Mouse (Mus musculus) thymus, adult 2 months (tissue): ENCODE measurements at regions not wholly inside any gene's neighbourhood (a gene's known extent, or its start where the extent isn't known, plus 50 kb on each side); places are given as distances from the start of the nearest gene placed in this dataset.

ENCODE experiments used
- DNase-seq: peaks from one replicate; pipeline ENCODE4 v3.0.0; 2021
- H3K27ac ChIP-seq: fragments of 200-500 bp; 2 replicates; pipeline ENCODE4 v1.5.1; 2012; ENCODE audit warnings: low read length, control low read depth; ENCODE audit not compliant: control insufficient read depth, insufficient read depth
- H3K27me3 ChIP-seq: fragments of 200-500 bp; 2 replicates; pipeline ENCODE4 v1.6.1; 2012; ENCODE audit warnings: mild to moderate bottlenecking, low read length, moderate library complexity, mixed read lengths; ENCODE audit not compliant: control insufficient read depth, insufficient read depth
- H3K36me3 ChIP-seq: fragments of 200-500 bp; 2 replicates; pipeline ENCODE4 v1.6.1; 2012; ENCODE audit warnings: mild to moderate bottlenecking, low read length, moderate library complexity; ENCODE audit not compliant: control insufficient read depth, insufficient read depth
- H3K4me1 ChIP-seq: fragments of 200-500 bp; replicated peaks from 2 replicates; pipeline ENCODE4 v1.6.1; 2012; ENCODE audit warnings: low read length; ENCODE audit not compliant: control insufficient read depth, insufficient read depth
- H3K4me3 ChIP-seq: fragments of 200-500 bp; 2 replicates; pipeline ENCODE4 v1.5.1; 2012; ENCODE audit warnings: mild to moderate bottlenecking, low read length, control low read depth, moderate library complexity; ENCODE audit not compliant: control insufficient read depth, insufficient read depth
- CTCF ChIP-seq: fragments of 200-500 bp; IDR thresholded peaks from 2 replicates; pipeline ENCODE4 v1.5.1; 2012; ENCODE audit warnings: mild to moderate bottlenecking, control low read depth, low read length, moderate library complexity, borderline replicate concordance; ENCODE audit not compliant: control insufficient read depth, poor library complexity, insufficient read depth; ENCODE audit errors: extremely low read depth
- POLR2A ChIP-seq: fragments of 200-500 bp; IDR thresholded peaks from 2 replicates; pipeline ENCODE4 v1.6.1; 2012; ENCODE audit warnings: mild to moderate bottlenecking, low read length, control low read depth, moderate library complexity; ENCODE audit not compliant: control insufficient read depth, poor library complexity, insufficient read depth; ENCODE audit errors: extremely low read depth
- WGBS: fragments of 180-500 bp; shearing (Covaris S2); methylation state at CpG from one replicate; pipeline ENCODE4 v1.1.7; 2018; 5-methylcytosine and 5-hydroxymethylcytosine counted together

- no peak for TF ChIP-seq POLR2A
Measured at GRCm38 (mm10) chr6:50821401-50822235, 167.4 kb upstream of the Npvf start.

DNA sequence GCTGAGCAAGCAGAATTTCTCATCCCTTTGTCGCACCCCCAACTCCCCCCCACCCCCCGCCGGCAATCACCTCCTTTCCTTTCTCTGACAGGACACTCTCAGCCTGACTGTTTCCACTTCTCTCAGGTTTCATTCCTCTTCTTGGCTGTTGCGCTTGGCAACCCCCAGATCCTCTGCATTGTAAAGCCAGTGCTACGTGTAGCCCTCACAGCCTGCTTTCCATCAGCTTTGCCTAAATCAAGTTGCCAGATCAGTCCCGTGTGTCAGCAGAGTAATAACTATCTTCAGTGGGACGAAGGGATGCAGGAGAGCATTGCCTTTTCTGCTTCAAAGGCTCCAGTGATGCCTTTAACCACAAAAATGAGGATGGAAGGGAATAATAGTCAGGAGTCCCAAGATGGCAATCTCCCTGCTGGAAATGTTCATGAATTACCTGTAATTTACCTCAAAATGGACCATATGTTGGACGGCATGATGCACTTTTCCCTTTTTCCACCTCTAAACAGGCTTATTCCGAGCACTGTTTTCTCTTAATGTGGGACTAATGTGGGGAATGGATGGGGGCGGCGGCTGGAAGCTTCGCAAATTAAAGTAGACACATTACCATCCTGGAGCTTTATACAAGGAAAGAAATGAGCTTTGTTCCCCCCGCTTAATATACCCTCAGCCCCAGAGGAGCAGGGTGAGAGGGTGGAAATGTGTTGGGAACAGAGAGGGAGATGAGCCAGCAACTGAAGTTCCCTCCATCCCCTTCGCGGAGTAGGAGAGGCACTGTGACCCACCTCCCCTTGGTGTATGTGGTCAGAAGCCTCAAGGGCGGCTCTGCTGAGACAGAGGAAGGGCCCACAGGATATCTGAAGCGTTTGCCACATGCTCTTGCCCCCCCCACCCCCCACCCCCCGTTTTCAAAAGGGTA is 168.3 kb upstream of the Npvf start:
- no peaks in the 10 kb centered on the region for H3K36me3 ChIP-seq
- no peak overlapping the region for H3K27ac ChIP-seq
- H3K4me3 ChIP-seq, result no peak overlapping the region
- H3K27me3 ChIP-seq, result no peaks in the 10 kb centered on the region
- 58% methylated on average over 18 of the region's 18 CpGs for WGBS
- TF ChIP-seq POLR2A, result no peak
- TF ChIP-seq CTCF, result no peak
- H3K4me1 ChIP-seq, result no peaks in the 10 kb centered on the region
- DNase-seq, result no peak

More at GRCm38 (mm10) chr6:50821401-50822235, 167.4 kb upstream of the Npvf start:
- Histone ChIP-seq H3K27ac (no peak overlapping the region), H3K36me3 (no peaks in the 10 kb centered on the region), H3K4me3 (no peak overlapping the region), H3K27me3 (no peaks in the 10 kb centered on the region), H3K4me1 (no peaks in the 10 kb centered on the region)
- no peak for DNase-seq
- 89% methylated on average over 12 of the region's 12 CpGs for WGBS

DNA sequence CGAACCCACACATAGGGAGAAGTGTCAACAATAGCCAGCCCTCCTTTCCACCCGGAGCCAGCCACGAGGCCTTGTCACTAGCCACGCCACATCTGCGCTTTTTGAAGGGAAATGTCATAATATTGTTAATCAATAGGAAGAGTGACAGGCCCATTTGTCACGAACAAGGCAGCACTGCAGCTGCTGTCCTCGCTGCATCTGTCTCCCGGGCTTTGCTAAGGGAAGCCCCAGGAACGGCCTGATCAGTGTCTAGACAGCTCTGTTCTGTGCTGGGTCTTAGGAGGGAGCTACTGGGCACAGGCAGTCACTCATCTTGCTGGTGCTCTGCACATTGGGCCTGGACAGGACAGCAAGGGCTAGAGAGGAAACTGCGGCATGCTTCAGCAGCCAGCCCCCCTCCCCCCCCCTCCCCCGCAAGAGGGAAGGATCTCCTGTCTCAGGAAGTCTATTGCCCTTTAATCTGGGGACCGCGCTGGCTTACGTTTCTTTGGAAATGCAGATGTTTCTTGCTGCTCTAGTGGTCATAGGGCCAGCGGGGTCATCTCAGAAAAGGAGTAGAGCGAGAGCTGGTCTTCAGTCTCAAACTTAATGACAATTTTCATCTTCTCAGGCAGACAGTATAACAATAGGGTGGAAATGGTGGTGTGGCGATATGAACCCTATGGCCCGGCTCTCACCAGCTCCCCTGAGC is 169.1 kb upstream of the Npvf start:
- H3K36me3 ChIP-seq, result no peaks in the 10 kb centered on the region
- no peaks in the 10 kb centered on the region for H3K4me1 ChIP-seq
- no peak overlapping the region for H3K4me3 ChIP-seq
- WGBS, result 10% methylated on average over 18 of the region's 18 CpGs
- no peak for TF ChIP-seq POLR2A
- no peak for TF ChIP-seq CTCF
- no peak overlapping the region for H3K27ac ChIP-seq
- no peaks in the 10 kb centered on the region for H3K27me3 ChIP-seq
- DNase-seq, result no peak

DNA sequence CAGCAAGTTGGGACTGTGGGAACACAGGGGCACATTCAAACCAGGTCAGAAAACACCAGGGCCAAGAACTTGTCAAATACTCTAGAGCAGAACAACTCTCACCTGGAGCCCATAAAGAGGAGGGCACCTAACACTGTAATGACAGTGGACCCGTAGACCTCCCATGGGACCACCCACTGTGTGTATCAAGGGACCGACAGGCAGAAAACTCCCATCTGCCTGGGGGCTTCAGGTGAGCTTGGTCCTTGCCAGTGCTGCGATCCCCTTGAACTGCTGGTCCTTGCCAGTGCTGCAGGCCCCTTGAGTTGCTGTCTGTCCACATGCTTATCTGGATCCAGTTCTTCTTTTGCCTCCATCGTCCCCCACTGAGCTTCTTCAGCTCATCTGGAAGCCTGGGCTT is 170.2 kb upstream of the Npvf start:
- H3K36me3 ChIP-seq, result no peaks in the 10 kb centered on the region
- no peak overlapping the region for H3K4me3 ChIP-seq
- 82% methylated on average over 4 of the region's 4 CpGs for WGBS
- TF ChIP-seq POLR2A, result no peak
- TF ChIP-seq CTCF, result no peak
- no peak for DNase-seq
- H3K27me3 ChIP-seq, result no peaks in the 10 kb centered on the region
- H3K27ac ChIP-seq, result no peak overlapping the region
- no peaks in the 10 kb centered on the region for H3K4me1 ChIP-seq

GRCm38 (mm10) chr6:50831725-50832124 is 177.5 kb upstream of the Npvf start:
- WGBS, result 85% methylated on average over 5 of the region's 5 CpGs

GRCm38 (mm10) chr6:50835997-50836625 is 181.9 kb upstream of the Npvf start:
- DNase-seq, result no peak
- H3K36me3 ChIP-seq, result no peaks in the 10 kb centered on the region
- TF ChIP-seq POLR2A, result no peak
- TF ChIP-seq CTCF, result no peak
- no peak overlapping the region for H3K27ac ChIP-seq
- no peaks in the 10 kb centered on the region for H3K27me3 ChIP-seq
- H3K4me3 ChIP-seq, result no peak overlapping the region
- 48% methylated on average over 6 of the region's 6 CpGs for WGBS
- no peaks in the 10 kb centered on the region for H3K4me1 ChIP-seq

More at GRCm38 (mm10) chr6:50831725-50832124, 177.5 kb upstream of the Npvf start:
- TF ChIP-seq POLR2A (no peak), CTCF (no peak)
- H3K27me3 ChIP-seq, result no peaks in the 10 kb centered on the region
- DNase-seq, result no peak
- no peaks in the 10 kb centered on the region for H3K4me1 ChIP-seq
- H3K36me3 ChIP-seq, result no peaks in the 10 kb centered on the region
- no peak overlapping the region for H3K4me3 ChIP-seq
- no peak overlapping the region for H3K27ac ChIP-seq
